17 mouse cellular contexts compared by ENCODE assay signal in the genomic region with DNA sequence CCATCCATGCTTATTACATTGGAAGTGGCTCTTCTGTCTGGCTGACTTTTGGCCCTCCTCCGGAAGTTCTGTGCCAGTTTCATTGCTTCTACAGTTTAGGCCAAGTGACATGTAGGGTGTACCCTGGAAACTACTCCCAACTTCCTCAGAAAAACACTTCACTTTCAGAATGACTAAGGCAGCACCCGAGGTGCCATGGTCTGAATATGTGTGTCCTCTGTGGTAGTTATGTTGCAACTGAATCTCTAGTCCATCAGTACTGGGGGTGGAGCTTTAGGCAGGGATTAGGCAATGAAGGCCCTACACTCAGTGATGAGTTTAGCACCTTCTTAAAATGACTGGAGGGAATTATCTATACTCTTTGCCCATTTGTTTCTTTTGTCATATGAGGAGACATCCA.
A peak's percentile ranks its signal among the peaks of the same experiment; 100 is the strongest.
DNase-seq lines count a peak whose midpoint lies in the region; ATAC-seq and TF ChIP-seq lines count a peak whose summit lies in the region.
"Had no signal": no experiment of that assay in that cellular context is flagged by ENCODE, and none has a peak within 500 bp of the region (broad histone marks: within the 10 kb centered on the region; RNA-seq: fewer than 3 reads in every experiment).

No protein-coding gene starts in this region.

- H3K27me3 ChIP-seq in liver, adult 2 months (ENCODE audit: control insufficient read depth, insufficient read depth, low read length) = no peaks in the 10 kb centered on the region
- H3K27me3 ChIP-seq in liver, embryonic 11.5 days (replicated peaks; ENCODE audit: control insufficient read depth, insufficient read depth, low read length) = no peaks in the 10 kb centered on the region
- no peaks in the 10 kb centered on the region for H3K27me3 ChIP-seq in CH12.LX (replicated peaks)
- H3K27me3 ChIP-seq in forebrain, embryonic 11.5 days (ENCODE audit: control insufficient read depth, insufficient read depth, low read length) = no peaks in the 10 kb centered on the region
- H3K27me3 ChIP-seq: heart, embryonic 15.5 days; hindbrain, embryonic 12.5 days; intestine, embryonic 15.5 days; liver, embryonic 13.5 days had no signal

- no peaks in the 10 kb centered on the region for H3K4me1 ChIP-seq in liver, adult 2 months (ENCODE audit: control insufficient read depth, insufficient read depth, low read length)
- H3K4me1 ChIP-seq in liver, embryonic 11.5 days (replicated peaks; ENCODE audit: control insufficient read depth, insufficient read depth, low read length) = no peaks in the 10 kb centered on the region
- H3K4me1 ChIP-seq in CH12.LX (ENCODE audit: control insufficient read depth in 1 of 2, insufficient read depth in 2 of 2) = peaks cover 0 to 7% of the 10 kb centered on the region in 2 experiments; a peak in 2 of 4 replicates
- peaks cover 20% of the 10 kb centered on the region for H3K4me1 ChIP-seq in bone marrow macrophage, adult 2 months (ENCODE audit: control insufficient read depth, insufficient read depth, low read length)
- H3K4me1 ChIP-seq in forebrain, embryonic 11.5 days (replicated peaks; ENCODE audit: control insufficient read depth, insufficient read depth, low read length) = no peaks in the 10 kb centered on the region
- H3K4me1 ChIP-seq: heart, embryonic 15.5 days; hindbrain, embryonic 12.5 days; intestine, embryonic 15.5 days; liver, embryonic 13.5 days had no signal

- no peak overlapping the region for H3K4me3 ChIP-seq in liver, adult 2 months (ENCODE audit: insufficient read depth, low read depth, low read length)
- no peak overlapping the region for H3K4me3 ChIP-seq in liver, embryonic 11.5 days (ENCODE audit: low read depth, low read length)
- H3K4me3 ChIP-seq in CH12.LX (replicated peaks in 1 of 3; ENCODE audit: low read depth in 2 of 3, low read length in 2 of 3, poor library complexity in 1 of 3) = no peak overlapping the region
- H3K4me3 ChIP-seq in bone marrow macrophage, adult 2 months (ENCODE audit: insufficient read depth, low read length) = no peak overlapping the region
- no peak overlapping the region for H3K4me3 ChIP-seq in macrophage (ENCODE audit: inconsistent target)
- H3K4me3 ChIP-seq in forebrain, embryonic 11.5 days (ENCODE audit: low read depth, low read length) = no peak overlapping the region
- H3K4me3 ChIP-seq: heart, embryonic 15.5 days; hindbrain, embryonic 12.5 days; intestine, embryonic 15.5 days; liver, embryonic 13.5 days had no signal

- peak; percentile 37 for DNase-seq in liver, adult 2 months (ENCODE audit: extremely low read depth, low read depth, low spot score)
- DNase-seq in liver, embryonic 11.5 days (ENCODE audit: low spot score) = no peak
- peak; percentile 5 for DNase-seq in CH12.LX (ENCODE audit: extremely low read depth)
- no peak for DNase-seq in left cerebral cortex, adult 9 months (ENCODE audit: low spot score in 2 of 2)
- DNase-seq in embryo, embryonic 10 days (ENCODE audit: low spot score) = no peak
- DNase-seq in forebrain, embryonic 11.5 days (ENCODE audit: low spot score) = no peak
- DNase-seq: cerebellum, adult 11-12 months; liver, embryonic 13.5 days; thymus, postnatal 25 days had no signal

- 77% methylated on average over 2 of the region's 2 CpGs for WGBS in liver, adult 2 months
- WGBS in liver, embryonic 11.5 days = 75% methylated on average over 2 of the region's 2 CpGs
- WGBS in macrophage (ENCODE audit: missing documents) = 4% methylated on average over 2 of the region's 2 CpGs
- 85% methylated on average over 2 of the region's 2 CpGs for WGBS in forebrain, embryonic 11.5 days

- no peaks in the 10 kb centered on the region for H3K36me3 ChIP-seq in liver, adult 2 months (ENCODE audit: control insufficient read depth, insufficient read depth, low read length)
- no peaks in the 10 kb centered on the region for H3K36me3 ChIP-seq in liver, embryonic 11.5 days (ENCODE audit: control insufficient read depth, insufficient read depth, low read length)
- H3K36me3 ChIP-seq in CH12.LX (replicated peaks in 1 of 2; ENCODE audit: control insufficient read depth in 1 of 2, insufficient read depth in 1 of 2, low read length in 1 of 2) (no peaks in the 10 kb centered on the region), macrophage (ENCODE audit: inconsistent target) (no peaks in the 10 kb centered on the region)
- H3K36me3 ChIP-seq in forebrain, embryonic 11.5 days (ENCODE audit: control insufficient read depth, insufficient read depth, low read length) = no peaks in the 10 kb centered on the region
- H3K36me3 ChIP-seq: heart, embryonic 15.5 days; hindbrain, embryonic 12.5 days; intestine, embryonic 15.5 days; liver, embryonic 13.5 days had no signal

- in situ Hi-C loops in CH12.LX (cut with MboI; ENCODE audit: low pct_ligation_motif_present, low pct_unique_long_range_greater_than_20kb, low sequenced_read_pairs) = no loop called here

- no peak for TF ChIP-seq POLR2A in liver, adult 2 months (IDR thresholded peaks at IDR 0.05; ENCODE audit: extremely low read depth, insufficient read depth, low read length)
- TF ChIP-seq POLR2A in CH12.LX (IDR thresholded peaks at IDR 0.05; ENCODE audit: low read depth, low read length) = no peak
- no peak for TF ChIP-seq POLR2A in bone marrow macrophage, adult 2 months (IDR thresholded peaks at IDR 0.05; ENCODE audit: borderline replicate concordance, low read depth, low read length)

- H3K9ac ChIP-seq in liver, adult 2 months (ENCODE audit: low read depth, low read length) = no peak overlapping the region
- no peak overlapping the region for H3K9ac ChIP-seq in liver, embryonic 11.5 days (ENCODE audit: low read depth, low read length)
- H3K9ac ChIP-seq in CH12.LX (ENCODE audit: insufficient read depth, low read depth) = no peak overlapping the region
- H3K9ac ChIP-seq in forebrain, embryonic 11.5 days (ENCODE audit: low read length) = no peak overlapping the region
- H3K9ac ChIP-seq: heart, embryonic 15.5 days; hindbrain, embryonic 12.5 days; intestine, embryonic 15.5 days; liver, embryonic 13.5 days had no signal

- TF ChIP-seq CTCF in liver, adult 2 months (IDR thresholded peaks at IDR 0.05; ENCODE audit: low read depth, low read length) = no peak
- no peak for TF ChIP-seq CTCF in CH12.LX (conservative IDR thresholded peaks at IDR 0.05 in 1 of 2, IDR thresholded peaks at IDR 0.05 in 1 of 2; ENCODE audit: low read depth in 2 of 2, low read length in 2 of 2)
- no peak for TF ChIP-seq CTCF in bone marrow macrophage, adult 2 months (IDR thresholded peaks at IDR 0.05; ENCODE audit: low read depth, low read length)

- TF ChIP-seq RAD21 in CH12.LX (IDR thresholded peaks at IDR 0.05; ENCODE audit: low read depth, low read length) = no peak

- dilution Hi-C loops in CH12.LX (cut with MboI; ENCODE audit: extremely low pct_ligation_motif_present, extremely low pct_unique_long_range_greater_than_20kb, low sequenced_read_pairs) = no loop called here

- no peaks in the 10 kb centered on the region for H3K79me2 ChIP-seq in liver, adult 2 months (ENCODE audit: control insufficient read depth, insufficient read depth, low read length)
- H3K79me2 ChIP-seq in CH12.LX (replicated peaks; ENCODE audit: control insufficient read depth, extremely low read depth, insufficient read depth, poor library complexity, severe bottlenecking) (no peaks in the 10 kb centered on the region), macrophage (ENCODE audit: inconsistent target) (no peaks in the 10 kb centered on the region)

- no peak overlapping the region for H3K4me2 ChIP-seq in liver, embryonic 11.5 days
- no peak overlapping the region for H3K4me2 ChIP-seq in CH12.LX (ENCODE audit: insufficient read depth, low read depth, poor library complexity, severe bottlenecking)
- no peak overlapping the region for H3K4me2 ChIP-seq in forebrain, embryonic 11.5 days (ENCODE audit: low read depth, low read length, severe bottlenecking)
- H3K4me2 ChIP-seq: heart, embryonic 15.5 days; hindbrain, embryonic 12.5 days; intestine, embryonic 15.5 days; liver, embryonic 13.5 days; midbrain, embryonic 11.5 days had no signal

- ATAC-seq in liver, embryonic 11.5 days (replicated peaks; ENCODE audit: low FRiP score) = no peak
- no peak for ATAC-seq in forebrain, embryonic 11.5 days (replicated peaks; ENCODE audit: low FRiP score)
- ATAC-seq: forebrain, embryonic 16.5 days; intestine, embryonic 15.5 days had no signal

- no peak for TF ChIP-seq EP300 in CH12.LX (IDR thresholded peaks at IDR 0.05; ENCODE audit: low read length)

- no peak overlapping the region for H3K27ac ChIP-seq in liver, adult 2 months (replicated peaks; ENCODE audit: insufficient read depth, low read depth, low read length)
- H3K27ac ChIP-seq in liver, embryonic 11.5 days (ENCODE audit: low read depth, low read length) = no peak overlapping the region
- H3K27ac ChIP-seq in CH12.LX (ENCODE audit: insufficient read depth, low read depth) = no peak overlapping the region
- H3K27ac ChIP-seq in bone marrow macrophage, adult 2 months (ENCODE audit: insufficient read depth, low read depth, low read length) = peak overlapping the region; percentile 53
- H3K27ac ChIP-seq in macrophage = peak overlapping the region; percentile 47
- no peak overlapping the region for H3K27ac ChIP-seq in forebrain, embryonic 11.5 days (ENCODE audit: low read depth, low read length)
- H3K27ac ChIP-seq: heart, embryonic 15.5 days; hindbrain, embryonic 12.5 days; intestine, embryonic 15.5 days; liver, embryonic 13.5 days; stomach, postnatal 0 days had no signal

- H3K9me3 ChIP-seq in liver, embryonic 11.5 days (ENCODE audit: control insufficient read depth, low read length) = no peaks in the 10 kb centered on the region
- H3K9me3 ChIP-seq in CH12.LX (replicated peaks; ENCODE audit: low read length) = no peaks in the 10 kb centered on the region
- no peaks in the 10 kb centered on the region for H3K9me3 ChIP-seq in forebrain, embryonic 11.5 days (ENCODE audit: control insufficient read depth, low read length)
- H3K9me3 ChIP-seq: heart, embryonic 15.5 days; hindbrain, embryonic 12.5 days; intestine, embryonic 15.5 days; liver, embryonic 13.5 days had no signal

TF ChIP-seq in CH12.LX, 34 proteins besides CTCF, POLR2A, EP300 and RAD21:
- TF ChIP-seq JUND (conservative IDR thresholded peaks at IDR 0.05; ENCODE audit: low read depth, low read length) = peak; percentile 35; the same call in 1 of the 2 replicates
- peak; percentile 52; the same call in 1 of the 2 replicates for TF ChIP-seq IRF4 (IDR thresholded peaks at IDR 0.05; ENCODE audit: low read depth, low read length)
- no peak for TF ChIP-seq TCF12 (IDR thresholded peaks at IDR 0.05; ENCODE audit: low read depth, low read length)

Comparison
In these comparisons a context has a peak if more than half of its experiments do, and no peak if none do; other contexts are left out.
1. DNase-seq: peak in liver, adult 2 months (single experiment) and CH12.LX (single experiment); none in liver, embryonic 11.5 days (single experiment), left cerebral cortex, adult 9 months (0 of 2), embryo, embryonic 10 days (single experiment) and forebrain, embryonic 11.5 days (single experiment).
2. H3K27ac ChIP-seq: peak in bone marrow macrophage, adult 2 months (single experiment) and macrophage (single experiment); none in liver, adult 2 months (single experiment), liver, embryonic 11.5 days (single experiment), CH12.LX (single experiment) and forebrain, embryonic 11.5 days (single experiment).